Mouse (Mus musculus) embryonic fibroblast, embryonic 13.5 days (primary cell): ENCODE measurements at regions not wholly inside any gene's neighbourhood (a gene's known extent, or its start where the extent isn't known, plus 50 kb on each side); places are given as distances from the start of the nearest gene placed in this dataset.

Experiments used
- CTCF ChIP-seq: IDR thresholded peaks from 2 replicates; pipeline ENCODE4 v1.5.1; 2011; ENCODE audit warnings: mild to moderate bottlenecking, control low read depth, low read length, moderate library complexity, borderline replicate concordance; ENCODE audit not compliant: insufficient read depth
- POLR2A ChIP-seq: IDR thresholded peaks from 2 replicates; pipeline ENCODE4 v1.6.1; 2011; ENCODE audit warnings: low read depth, mild to moderate bottlenecking, control low read depth, low read length, moderate library complexity

DNA sequence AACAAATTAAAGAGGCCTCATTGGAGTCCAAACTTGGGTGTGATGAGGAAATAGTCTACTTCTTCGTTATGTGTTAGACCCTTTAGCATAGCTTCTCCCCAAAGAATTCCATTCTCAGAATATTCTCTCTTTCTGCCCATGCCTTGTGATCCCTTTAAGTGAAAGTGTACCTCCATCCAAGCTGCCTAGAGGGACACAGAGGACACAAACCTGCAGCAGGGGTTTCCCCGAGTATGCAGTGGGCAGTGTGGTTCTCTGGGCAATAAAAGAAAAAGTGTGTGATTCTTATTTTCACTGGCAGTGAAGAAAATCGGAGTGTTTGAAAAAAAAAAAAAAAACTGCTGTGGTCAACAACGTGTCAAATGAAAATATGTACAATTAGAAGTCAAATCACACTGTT, 331.9 kb upstream of the Prkd1 start:
- TF ChIP-seq CTCF (no peak), POLR2A (no peak)
